Mouse (Mus musculus) stomach, postnatal 0 days (tissue): ENCODE measurements around the gene A830018L16Rik. TPM values are rescaled to one million over a fixed set of nuclear protein-coding genes. Genes with fewer than 3 reads are reported as not detected.

Source experiments
- ATAC-seq: fragments of 200-750 bp; cut with Nextera tagmentation; 2 replicates; pipeline ENCODE4 v1.8.0; 2017; ENCODE audit not compliant: low FRiP score, low TSS enrichment
- DNase-seq: peaks from one replicate; pipeline ENCODE4 v3.0.0-alpha.2; 2016; ENCODE audit warnings: low spot score
- H3K27ac ChIP-seq: fragments of 300-500 bp; sonication (generic); replicated peaks from 2 replicates; pipeline ENCODE4 v1.5.1; 2014; ENCODE audit warnings: mild to moderate bottlenecking, control low read depth
- H3K27me3 ChIP-seq: fragments of 300-500 bp; sonication (generic); 2 replicates; pipeline ENCODE4 v1.6.1; 2014; ENCODE audit warnings: low read length; ENCODE audit not compliant: control insufficient read depth, insufficient read depth
- H3K36me3 ChIP-seq: fragments of 300-500 bp; sonication (generic); 2 replicates; pipeline ENCODE4 v1.6.1; 2014; ENCODE audit warnings: low read length, mixed read lengths; ENCODE audit not compliant: control insufficient read depth, insufficient read depth
- H3K4me1 ChIP-seq: fragments of 300-500 bp; sonication (generic); replicated peaks from 2 replicates; pipeline ENCODE4 v1.6.1; 2014; ENCODE audit warnings: antibody characterized with exemption; ENCODE audit not compliant: control insufficient read depth, insufficient read depth
- H3K4me2 ChIP-seq: fragments of 300-500 bp; sonication (generic); replicated peaks from 2 replicates; pipeline ENCODE4 v1.6.1; 2014; ENCODE audit warnings: low read depth, mild to moderate bottlenecking, control low read depth, moderate library complexity
- H3K4me3 ChIP-seq: fragments of 300-500 bp; sonication (generic); 2 replicates; pipeline ENCODE4 v1.5.1; 2014; ENCODE audit warnings: low read depth, low read length, control low read depth
- H3K9ac ChIP-seq: fragments of 300-500 bp; sonication (generic); 2 replicates; pipeline ENCODE4 v1.6.1; 2014; ENCODE audit warnings: mild to moderate bottlenecking, low read length, control low read depth, mixed read lengths
- H3K9me3 ChIP-seq: fragments of 300-500 bp; sonication (generic); 2 replicates; pipeline ENCODE4 v1.6.1; 2016; ENCODE audit warnings: low read length; ENCODE audit not compliant: control insufficient read depth
- CTCF ChIP-seq: IDR thresholded peaks from 2 replicates; pipeline ENCODE4 v1.5.1; 2016; ENCODE audit warnings: antibody characterized with exemption, low read depth, mild to moderate bottlenecking, moderate library complexity
- EP300 ChIP-seq: optimal IDR thresholded peaks from 2 replicates; pipeline ENCODE3; 2016; ENCODE audit warnings: antibody characterized with exemption
- WGBS: fragments of 180-500 bp; shearing (Covaris S2); extraction: QIAGEN DNeasy Blood & Tissue Kit; methylation state at CpG from one replicate; pipeline ENCODE4 v1.1.7; 2014; 5-methylcytosine and 5-hydroxymethylcytosine counted together
- polyA plus RNA-seq: library from polyadenylated mRNA; unstranded; fragments of >200 nt; fragmentation: Nextera tagmentation; extraction: Ambion mirVana; gene quantifications from 2 replicates; pipeline ENCODE4 v1.2.1, GENCODE M21; 2015

The A830018L16Rik gene
- polyA plus RNA-seq, 1 experiment from 2014 or later = 3.5 TPM

DNA sequence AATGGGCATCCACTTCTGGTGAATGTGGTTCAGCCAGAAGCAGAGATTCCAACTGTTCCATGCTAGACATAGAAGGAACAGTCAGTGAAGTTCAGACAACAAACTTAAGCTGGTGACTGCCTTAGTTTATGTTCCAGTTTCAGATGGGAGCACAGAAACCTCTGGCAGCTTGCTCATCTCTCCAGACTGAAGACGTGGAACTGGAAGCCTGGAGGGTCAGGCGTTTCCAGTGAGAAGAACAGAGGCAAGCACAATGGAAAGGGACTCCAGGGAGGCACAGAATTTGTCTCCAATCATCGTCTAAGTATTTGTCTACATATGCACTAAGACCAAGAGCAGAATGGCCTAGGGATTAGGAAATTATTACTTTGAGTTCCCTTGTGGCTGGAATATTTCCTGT lies 576.1 kb downstream of the A830018L16Rik start:
- no peak overlapping the region for H3K4me2 ChIP-seq
- TF ChIP-seq CTCF (no peak), EP300 (no peak)
- H3K27ac ChIP-seq = no peak overlapping the region
- no peak overlapping the region for H3K4me3 ChIP-seq
- ATAC-seq (no peak), DNase-seq (no peak)
- WGBS = 48% methylated on average over 3 of the region's 3 CpGs
- H3K36me3 ChIP-seq = no peaks in the 10 kb centered on the region
- H3K9ac ChIP-seq = no peak overlapping the region
- H3K9me3 ChIP-seq = no peaks in the 10 kb centered on the region
- no peaks in the 10 kb centered on the region for H3K4me1 ChIP-seq
- H3K27me3 ChIP-seq = no peaks in the 10 kb centered on the region

DNA sequence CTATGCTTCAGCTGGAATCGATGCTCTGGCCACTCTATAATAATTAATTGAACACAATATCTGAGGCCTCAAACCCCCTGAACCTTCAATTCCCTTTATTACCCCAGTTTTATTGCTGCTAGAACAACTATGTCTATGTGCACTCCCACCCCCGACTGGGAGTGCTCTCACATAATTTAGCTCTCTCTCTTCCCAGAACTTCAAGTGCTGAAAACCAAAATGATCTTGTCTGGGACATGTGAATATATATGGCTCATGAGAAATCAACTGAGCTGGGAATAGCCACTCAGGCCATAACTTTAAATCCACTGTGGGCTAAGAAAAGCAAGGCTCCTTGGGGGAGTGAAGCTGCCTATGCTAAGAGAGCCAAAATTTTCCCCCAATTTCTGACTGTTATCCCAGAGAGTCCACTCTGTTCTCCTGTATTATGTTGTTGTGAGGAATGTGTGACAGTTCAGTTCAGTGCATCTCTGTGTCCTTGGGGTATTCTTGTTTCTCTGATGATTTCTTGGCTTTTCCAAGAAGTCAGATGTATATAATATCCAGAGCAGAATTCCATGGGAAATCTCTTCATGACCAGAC lies 582.5 kb downstream of the A830018L16Rik start:
- DNase-seq (no peak), ATAC-seq (no peak)
- 74% methylated on average over 2 of the region's 2 CpGs for WGBS

DNA sequence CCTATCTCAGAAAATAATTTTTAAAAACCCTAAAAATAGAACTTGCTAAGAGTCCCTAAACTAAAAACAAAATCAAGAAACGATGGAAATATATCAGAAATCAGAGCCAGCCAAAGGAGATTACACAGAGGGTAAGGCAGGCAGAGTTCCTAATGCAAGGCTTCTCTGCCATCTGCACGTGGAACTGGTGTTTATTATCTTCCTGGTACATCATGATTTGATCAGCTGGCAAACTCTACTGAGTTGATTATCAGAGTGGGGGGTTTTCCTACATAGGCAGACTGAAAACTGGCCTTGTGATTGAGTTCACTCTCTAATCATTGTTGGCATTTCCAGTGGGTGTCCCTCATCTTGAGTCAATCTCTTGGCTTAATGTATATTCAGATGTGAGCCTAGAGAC lies 583.7 kb downstream of the A830018L16Rik start:
- 57% methylated on average over 2 of the region's 2 CpGs for WGBS
- no peaks in the 10 kb centered on the region for H3K9me3 ChIP-seq
- H3K9ac ChIP-seq = no peak overlapping the region
- no peaks in the 10 kb centered on the region for H3K4me1 ChIP-seq
- H3K4me3 ChIP-seq = no peak overlapping the region
- H3K27ac ChIP-seq = no peak overlapping the region
- TF ChIP-seq EP300 = no peak
- TF ChIP-seq CTCF = no peak
- DNase-seq = no peak
- no peaks in the 10 kb centered on the region for H3K36me3 ChIP-seq
- H3K27me3 ChIP-seq = no peaks in the 10 kb centered on the region
- H3K4me2 ChIP-seq = no peak overlapping the region
- no peak for ATAC-seq

More for the DNA sequence above, 582.5 kb downstream of the A830018L16Rik start:
- H3K9me3 ChIP-seq = no peaks in the 10 kb centered on the region
- no peak overlapping the region for H3K9ac ChIP-seq
- no peaks in the 10 kb centered on the region for H3K27me3 ChIP-seq
- H3K36me3 ChIP-seq = no peaks in the 10 kb centered on the region
- TF ChIP-seq CTCF (no peak), EP300 (no peak)
- H3K27ac ChIP-seq = no peak overlapping the region
- H3K4me2 ChIP-seq = no peak overlapping the region
- no peak overlapping the region for H3K4me3 ChIP-seq
- H3K4me1 ChIP-seq = no peaks in the 10 kb centered on the region

DNA sequence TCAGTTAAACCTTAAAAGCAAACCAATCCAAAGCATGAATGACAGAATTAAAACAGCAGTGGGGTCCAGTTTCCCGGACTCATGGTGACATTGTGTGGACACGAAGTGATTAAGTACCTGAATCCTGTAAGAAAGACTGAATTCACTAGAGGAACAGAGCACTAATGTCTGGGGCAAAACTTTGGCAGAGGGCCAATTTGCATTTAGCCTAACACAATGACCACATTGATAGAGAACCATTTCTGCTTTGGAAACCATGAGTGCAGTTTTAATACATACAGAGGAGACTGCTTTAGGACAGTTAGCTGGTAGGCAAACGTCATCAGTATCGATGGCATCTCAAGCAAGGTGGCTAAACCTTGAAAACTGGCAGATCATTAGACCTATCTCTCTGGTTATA lies 586.7 kb downstream of the A830018L16Rik start:
- ATAC-seq (peak; percentile 59; the same call in 1 of the 2 replicates), DNase-seq (peak; percentile 37)
- no peaks in the 10 kb centered on the region for H3K36me3 ChIP-seq
- no peak overlapping the region for H3K27ac ChIP-seq
- no peaks in the 10 kb centered on the region for H3K4me1 ChIP-seq
- TF ChIP-seq CTCF = no peak
- no peak for TF ChIP-seq EP300
- H3K27me3 ChIP-seq = no peaks in the 10 kb centered on the region
- no peak overlapping the region for H3K4me3 ChIP-seq
- H3K9ac ChIP-seq = no peak overlapping the region
- H3K9me3 ChIP-seq = no peaks in the 10 kb centered on the region
- no peak overlapping the region for H3K4me2 ChIP-seq
- WGBS = 40% methylated on average over 4 of the region's 4 CpGs

DNA sequence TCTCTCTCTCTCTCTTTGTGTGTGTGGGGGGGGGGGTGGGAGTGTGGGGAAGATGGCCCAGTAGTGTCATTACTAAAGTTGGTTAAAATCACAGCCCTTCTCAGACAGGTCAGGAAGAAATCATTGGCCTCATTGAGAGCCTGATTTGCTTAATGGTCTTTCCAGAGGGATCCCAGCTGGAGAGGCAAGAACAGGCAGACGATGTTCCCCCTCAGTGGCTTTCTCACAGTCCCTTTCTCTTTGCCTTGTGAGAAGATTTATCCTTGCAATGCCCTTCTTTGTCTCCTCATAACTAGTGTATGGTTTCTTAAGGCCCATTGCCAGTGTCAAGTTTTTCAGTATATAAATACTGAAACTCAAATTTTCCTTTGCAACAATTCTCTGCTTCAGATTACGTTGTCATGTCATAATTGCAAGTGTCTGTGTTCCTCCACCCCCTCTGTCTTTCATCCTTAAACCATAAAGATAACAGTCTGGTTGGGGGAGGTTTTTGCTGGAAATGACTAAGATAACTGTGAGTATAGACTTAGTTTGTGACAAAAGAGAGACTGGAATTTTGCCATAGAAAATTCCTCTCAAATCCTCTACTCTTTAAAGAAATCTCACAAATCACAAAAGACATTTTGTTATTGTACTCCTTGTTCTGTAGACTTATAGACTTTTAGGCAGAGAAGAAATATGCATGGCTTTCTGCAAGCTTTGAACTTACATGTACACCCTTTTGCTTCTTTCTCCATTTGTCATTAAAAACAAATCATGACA lies 595.1 kb downstream of the A830018L16Rik start:
- H3K36me3 ChIP-seq = no peaks in the 10 kb centered on the region
- ATAC-seq (peak; percentile 57; the same call in 1 of the 2 replicates), DNase-seq (no peak)
- H3K27ac ChIP-seq = 0 out of 2 replicates have a peak overlapping the region, but pooled peaks have one; percentile 24
- H3K4me2 ChIP-seq = no peak overlapping the region
- H3K9ac ChIP-seq = no peak overlapping the region
- no peaks in the 10 kb centered on the region for H3K4me1 ChIP-seq
- 18% methylated on average over 2 of the region's 2 CpGs for whole genome bisulfite sequencing
- H3K27me3 ChIP-seq = no peaks in the 10 kb centered on the region
- H3K4me3 ChIP-seq = no peak overlapping the region
- H3K9me3 ChIP-seq = no peaks in the 10 kb centered on the region
- TF ChIP-seq CTCF = no peak
- no peak for TF ChIP-seq EP300

DNA sequence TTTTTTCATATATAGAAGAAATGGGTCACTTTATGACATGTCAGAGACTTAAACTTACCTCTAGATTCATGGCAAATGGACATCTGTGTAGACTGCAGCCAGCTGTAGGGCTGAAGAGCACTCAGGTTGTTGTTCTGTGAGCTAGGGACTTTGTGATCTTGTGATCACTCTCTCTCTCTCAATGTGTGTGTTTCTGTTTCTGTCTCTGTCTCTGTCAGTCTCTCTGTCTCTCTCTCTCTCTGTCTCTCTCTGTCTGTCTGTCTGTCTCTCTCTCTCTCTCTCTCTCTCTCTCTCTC lies 595.6 kb downstream of the A830018L16Rik start:
- no peaks in the 10 kb centered on the region for H3K9me3 ChIP-seq
- no peak overlapping the region for H3K4me2 ChIP-seq
- no peak overlapping the region for H3K4me3 ChIP-seq
- no peaks in the 10 kb centered on the region for H3K27me3 ChIP-seq
- TF ChIP-seq EP300 (no peak), CTCF (no peak)
- ATAC-seq (no peak), DNase-seq (no peak)
- no peak overlapping the region for H3K9ac ChIP-seq
- no peak overlapping the region; the same call in 1 of the 2 replicates for H3K27ac ChIP-seq
- H3K4me1 ChIP-seq = no peaks in the 10 kb centered on the region
- no peaks in the 10 kb centered on the region for H3K36me3 ChIP-seq
